Mouse (Mus musculus): ENCODE results near the gene Tmem209.

The Tmem209 gene

DNA sequence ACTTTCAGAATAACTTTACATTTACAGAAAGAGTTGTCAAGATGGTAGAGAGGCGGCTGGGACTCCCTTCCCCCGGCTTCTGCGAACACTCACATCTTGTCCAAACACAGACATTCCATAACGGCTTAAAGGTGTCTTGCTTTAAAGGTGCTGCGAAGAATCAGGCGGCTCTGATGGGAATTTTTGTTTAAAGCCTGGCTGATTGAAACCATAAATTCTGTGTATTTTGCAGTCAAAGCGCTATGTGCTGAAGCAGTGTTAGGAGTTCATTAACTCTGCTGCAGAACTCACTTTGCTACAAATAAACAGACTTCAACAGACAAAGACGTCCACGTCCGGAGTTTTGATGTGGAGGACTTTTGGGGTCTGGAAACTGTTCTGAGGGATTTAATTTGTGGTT is 28.7 kb upstream of the Tmem209 start:
- no peak for DNase-seq (ENCODE audit: low read depth)

GRCm38 (mm10) chr6:30535340-30535739 is 25.8 kb upstream of the Tmem209 start:
- DNase-seq (ENCODE audit: low read depth): peak; percentile 34

- DNase-seq (ENCODE audit: low read depth): no peak
Measured at GRCm38 (mm10) chr6:30528800-30529199, 19.2 kb upstream of the Tmem209 start.

DNA sequence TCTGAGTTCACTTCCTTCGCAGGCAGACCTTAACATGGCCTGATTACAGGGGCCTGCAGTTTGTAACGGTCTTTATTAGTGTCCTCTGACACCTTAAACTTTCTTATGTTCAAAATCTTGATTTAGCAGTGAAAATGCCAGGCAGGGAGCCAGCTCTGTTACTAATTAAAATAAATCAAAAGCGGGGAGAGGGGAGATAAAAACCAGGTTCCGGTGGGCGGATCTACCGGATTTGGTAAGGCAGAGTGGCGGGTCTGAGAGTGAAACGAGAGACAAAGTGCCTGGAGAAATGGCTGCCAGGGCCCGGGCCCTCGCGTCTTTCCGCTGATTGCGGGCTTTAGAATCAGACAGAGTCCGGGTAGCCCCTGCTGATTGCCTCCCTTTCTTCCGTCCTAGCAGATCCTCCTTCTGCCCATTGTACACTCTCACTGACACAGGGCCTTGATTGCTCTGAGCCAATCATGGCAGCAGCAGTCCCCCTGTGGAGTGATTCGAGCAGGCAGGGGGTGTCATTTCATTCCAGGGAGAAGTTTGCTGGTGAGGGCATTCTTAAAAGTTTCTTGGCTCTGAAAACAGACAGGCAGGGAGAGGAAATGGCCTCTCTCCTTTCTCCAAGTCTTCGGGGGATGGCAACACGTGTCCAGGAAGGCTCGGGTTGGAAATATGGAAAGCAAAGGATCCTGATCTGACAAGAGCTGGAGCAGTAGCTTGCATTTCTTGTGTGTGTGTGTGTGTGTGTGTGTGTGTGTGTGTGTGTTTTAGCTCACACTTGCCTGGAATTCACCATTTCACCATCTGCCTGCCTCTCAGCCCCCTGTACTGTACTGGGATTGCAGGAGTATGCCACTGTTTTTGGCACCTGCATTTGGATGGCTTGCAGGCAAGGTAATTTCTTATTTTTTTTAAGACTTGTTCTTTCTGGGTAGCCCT is 17.3 kb upstream of the Tmem209 start:
- DNase-seq (ENCODE audit: low read depth): no peak

DNA sequence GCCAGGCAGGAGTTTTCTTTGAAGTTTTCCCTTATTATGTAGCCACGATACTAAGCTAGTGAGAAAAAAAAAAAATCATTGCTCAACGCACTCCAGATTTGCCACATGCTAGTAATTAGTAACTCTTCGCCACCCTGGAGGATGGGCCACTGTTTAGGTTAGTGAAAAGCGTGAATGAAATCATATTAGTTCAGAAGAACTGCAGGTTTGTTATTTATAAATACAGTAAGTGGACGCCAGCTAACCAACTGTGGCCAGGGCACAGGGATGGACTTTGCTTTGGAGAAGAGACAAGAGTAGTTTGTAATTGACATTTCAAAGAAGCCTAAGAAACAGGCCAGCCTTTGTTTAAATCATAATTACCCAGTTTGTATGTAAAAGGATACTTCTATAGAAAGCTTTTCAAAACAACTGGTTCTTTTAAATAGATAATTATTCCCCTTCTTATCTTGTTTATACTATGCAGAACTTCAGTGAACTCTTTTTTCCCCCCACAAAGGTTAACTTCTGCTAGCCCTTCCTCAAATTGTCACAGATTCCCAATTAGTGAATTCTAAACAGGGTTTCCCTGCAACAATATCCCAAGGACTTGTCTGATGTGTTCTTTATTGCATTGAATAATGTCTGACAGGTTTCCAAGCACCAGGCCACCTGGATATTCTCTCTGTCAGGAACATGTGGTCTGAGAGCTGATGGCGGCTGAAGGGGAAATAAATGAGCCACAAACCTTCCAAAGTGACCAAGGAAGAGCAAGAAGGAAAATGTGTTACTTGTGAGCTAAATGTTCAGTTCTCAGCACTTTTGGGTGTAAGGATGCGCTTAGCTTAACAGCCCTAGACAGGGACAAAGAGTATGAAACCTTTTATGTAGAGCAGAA is 16.1 kb upstream of the Tmem209 start:
- no peak for DNase-seq (ENCODE audit: low read depth)

DNA sequence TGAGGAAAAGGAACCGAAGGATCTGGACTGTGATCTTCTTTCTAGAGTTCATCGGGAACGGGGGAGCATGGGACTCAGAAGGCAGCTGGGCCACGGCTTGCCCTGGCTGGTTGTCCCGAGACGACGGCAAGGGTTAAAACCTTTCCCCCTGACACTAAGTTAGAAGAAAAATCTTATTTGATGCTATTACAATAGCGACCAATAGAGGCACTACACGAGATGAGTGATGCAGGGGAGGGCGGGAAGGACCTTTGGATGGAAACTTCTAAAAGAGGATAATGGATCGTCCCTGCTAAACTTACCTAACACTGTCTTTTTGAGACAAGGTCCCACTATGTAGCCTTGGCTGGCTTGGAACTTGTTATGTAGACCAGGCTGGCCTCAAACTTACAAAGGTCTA is 10.8 kb upstream of the Tmem209 start:
- DNase-seq (ENCODE audit: low read depth): no peak

DNA sequence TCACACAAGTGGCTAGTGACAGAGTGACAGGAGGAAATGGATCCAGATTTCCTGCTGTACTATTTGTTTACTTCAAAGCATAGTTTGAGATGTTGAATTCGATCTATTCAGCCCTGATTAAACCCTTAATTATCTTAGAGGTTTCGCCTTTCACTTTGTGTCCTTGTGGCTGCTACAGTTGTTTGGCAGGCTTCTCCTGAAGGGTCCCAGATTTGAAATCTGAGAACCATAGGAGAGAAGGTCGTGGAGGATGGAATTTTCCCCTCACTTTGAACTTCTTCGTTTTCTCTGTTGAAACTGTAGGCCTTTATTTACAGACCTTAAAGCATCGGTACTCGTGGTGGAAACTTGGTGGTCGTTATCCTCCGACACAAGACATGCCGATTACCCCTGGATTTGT is 4.7 kb upstream of the Tmem209 start:
- no peak for DNase-seq (ENCODE audit: low read depth)

GRCm38 (mm10) chr6:30510291-30510690 is 708 bp upstream of the Tmem209 start:
- DNase-seq (ENCODE audit: low read depth): no peak

- no peak for DNase-seq (ENCODE audit: low read depth)
Measured at GRCm38 (mm10) chr6:30508824-30509223, 759 bp downstream of the Tmem209 start.

DNA sequence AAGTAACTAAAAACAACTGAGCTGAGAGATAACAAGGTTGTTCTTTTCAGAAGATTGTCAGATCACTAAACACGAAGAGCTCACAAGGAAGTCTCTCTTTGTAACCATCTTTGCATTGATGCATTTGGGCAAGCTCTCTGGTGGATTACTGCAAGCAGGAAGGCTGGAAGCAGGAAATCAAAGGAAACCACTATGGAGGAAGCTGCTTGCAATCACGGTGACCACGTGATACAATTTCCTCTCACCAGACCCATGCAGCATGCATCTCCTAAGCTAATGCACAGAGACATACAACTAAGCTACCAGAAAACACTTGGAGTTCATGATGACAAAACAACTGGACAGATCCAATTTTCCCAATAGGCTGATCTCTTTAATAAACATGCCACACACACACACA is 10.5 kb downstream of the Tmem209 start:
- DNase-seq (ENCODE audit: low read depth): peak; percentile 57

- no peak for DNase-seq (ENCODE audit: low read depth)
Measured at GRCm38 (mm10) chr6:30486504-30486903, 23.1 kb downstream of the Tmem209 start.

- no peak for DNase-seq (ENCODE audit: low read depth)
Measured at GRCm38 (mm10) chr6:30482908-30483307, 26.7 kb downstream of the Tmem209 start.

DNA sequence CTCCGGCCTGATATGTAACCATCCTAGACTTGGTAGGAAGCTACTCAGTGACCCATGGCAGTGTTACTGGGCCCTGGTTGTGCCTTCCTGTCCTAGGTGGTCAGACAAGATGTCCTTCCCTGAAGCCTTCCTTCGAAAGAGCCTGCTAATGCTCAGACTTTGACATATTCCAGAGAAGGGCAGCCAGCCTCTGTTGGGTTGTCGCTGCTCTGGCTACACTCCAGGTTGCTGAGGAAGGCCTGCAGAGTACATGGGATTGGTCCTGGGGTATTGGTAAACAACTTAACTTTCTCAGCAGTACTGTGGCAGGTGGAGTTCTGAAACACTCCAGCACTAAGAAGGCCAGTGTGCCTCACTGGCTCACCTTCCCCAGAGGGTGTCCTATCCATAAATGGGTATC is 30.2 kb downstream of the Tmem209 start:
- no peak for DNase-seq (ENCODE audit: low read depth)

DNA sequence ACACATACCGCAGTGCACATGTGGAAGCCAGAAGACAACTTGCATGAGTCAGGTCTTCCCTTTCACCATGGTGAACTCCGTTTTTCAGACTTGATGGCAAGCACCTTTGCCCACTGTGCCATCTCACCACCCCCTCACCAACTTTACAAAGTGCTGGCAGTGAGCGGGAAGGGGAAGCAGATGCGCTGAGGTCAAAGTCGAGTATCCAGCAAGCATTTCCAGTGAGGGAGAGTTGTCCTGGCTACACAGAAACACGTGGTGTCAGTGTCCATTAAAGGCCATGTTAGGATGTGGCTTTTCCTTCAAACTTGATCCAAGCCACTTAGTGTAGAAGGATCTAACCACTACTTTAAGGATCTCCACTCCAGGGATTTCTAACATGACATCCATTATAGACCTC is 31.8 kb downstream of the Tmem209 start:
- no peak for DNase-seq (ENCODE audit: low read depth)

DNA sequence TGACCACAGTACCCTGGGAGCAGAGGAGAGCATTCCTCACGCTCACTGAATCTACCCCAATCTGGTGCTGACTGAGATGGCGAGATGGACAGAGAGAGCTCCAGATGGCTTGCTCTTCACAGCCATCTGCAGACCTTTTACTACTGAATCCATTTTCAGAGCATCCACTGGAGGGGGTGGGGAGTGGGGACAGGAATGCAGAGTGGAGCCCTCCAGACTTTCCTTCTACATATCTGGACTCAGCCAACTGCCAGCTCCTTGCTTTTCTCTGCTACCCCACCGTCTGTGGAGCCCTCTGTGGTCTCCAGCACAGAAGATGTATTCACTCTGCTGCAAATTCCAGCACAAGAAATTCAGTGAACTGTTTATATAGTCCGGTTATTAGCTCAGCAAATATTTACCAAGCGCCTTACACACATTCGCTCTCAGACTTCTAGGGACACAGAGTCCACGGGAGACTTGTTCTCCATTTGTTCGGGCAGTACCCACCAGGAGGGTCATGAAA is 32.3 kb downstream of the Tmem209 start:
- no peak for DNase-seq (ENCODE audit: low read depth)

GRCm38 (mm10) chr6:30476025-30476765 is 33.4 kb downstream of the Tmem209 start:
- DNase-seq (ENCODE audit: low read depth): no peak

DNA sequence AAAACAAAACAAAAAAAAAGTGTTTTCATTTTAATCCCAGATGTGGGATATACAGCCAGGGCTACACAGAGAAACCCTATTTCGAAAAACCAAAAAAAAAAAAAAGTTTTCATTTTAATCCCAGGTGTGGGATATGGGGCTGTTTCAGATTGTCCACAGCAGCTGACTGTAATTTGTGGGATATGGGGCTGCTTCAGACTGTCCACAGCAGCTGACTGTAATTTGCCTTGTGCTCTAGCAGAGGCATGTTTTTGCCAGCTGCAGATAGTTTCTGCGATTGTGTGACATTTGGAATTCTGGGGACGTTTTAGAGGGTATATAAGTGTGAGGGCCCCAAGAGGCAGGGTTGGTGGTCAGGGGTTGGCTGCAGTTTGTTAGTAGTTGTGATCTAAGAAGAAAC is 37.9 kb downstream of the Tmem209 start:
- no peak for DNase-seq (ENCODE audit: low read depth)

DNA sequence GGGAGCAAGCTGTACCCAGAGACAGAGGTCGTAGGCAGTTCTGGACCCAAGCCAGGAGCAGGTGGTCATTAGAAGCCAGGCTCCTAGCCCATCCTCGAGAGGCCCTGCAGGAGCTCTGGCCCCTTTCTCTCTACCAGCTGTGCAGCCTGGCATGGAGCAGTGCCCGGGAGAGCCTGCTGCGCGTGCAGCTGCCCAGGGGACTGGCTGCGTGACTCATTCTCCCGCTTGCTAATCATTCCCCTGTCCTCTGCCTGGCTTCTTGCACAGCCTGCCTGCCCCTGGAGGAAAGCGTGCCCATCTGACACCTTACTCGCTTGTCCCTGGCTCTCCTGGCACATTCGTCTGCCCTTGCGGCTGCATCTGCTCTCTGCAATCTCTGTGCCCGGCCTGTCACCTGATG is 40.2 kb downstream of the Tmem209 start:
- no peak for DNase-seq (ENCODE audit: low read depth)

GRCm38 (mm10) chr6:30468684-30469083 is 40.9 kb downstream of the Tmem209 start:
- DNase-seq (ENCODE audit: low read depth): no peak

GRCm38 (mm10) chr6:30468058-30468457 is 41.5 kb downstream of the Tmem209 start:
- no peak for DNase-seq (ENCODE audit: low read depth)

GRCm38 (mm10) chr6:30465586-30465985 is 44.0 kb downstream of the Tmem209 start:
- no peak for DNase-seq (ENCODE audit: low read depth)

DNA sequence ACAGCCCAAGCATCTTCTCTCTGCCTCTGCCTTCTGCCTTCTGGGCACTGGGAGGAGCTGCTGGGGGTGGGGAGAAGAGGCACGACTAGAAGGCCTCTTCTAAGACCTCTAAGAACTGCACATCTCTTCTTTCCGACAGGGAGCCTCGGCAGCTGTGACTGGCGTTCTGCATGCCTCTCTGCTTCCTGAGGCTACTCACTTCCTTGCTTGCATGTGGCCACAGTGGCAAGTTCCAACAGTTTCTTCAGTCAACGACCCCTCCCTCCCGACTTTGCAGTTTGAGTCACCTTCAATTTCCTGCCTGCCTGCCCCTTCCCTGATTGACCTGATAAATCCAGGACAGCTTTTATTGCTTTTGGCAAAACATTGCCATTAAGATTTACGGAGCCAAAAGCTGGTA is 46.8 kb downstream of the Tmem209 start:
- no peak for DNase-seq (ENCODE audit: low read depth)
